Mouse (Mus musculus) embryo, embryonic 9.5 days (tissue): ENCODE data around the gene Tgif2lx1.
"Not testable (repeated sequence)": the region's sequence is repeated elsewhere in the genome, so short reads cannot be mapped to it uniquely, and the experiment has no call there.

Experiments used
- DNase-seq: peaks from one replicate; pipeline ENCODE4 v3.0.0-alpha.2; 2017; ENCODE audit errors: extremely low spot score

Gene Tgif2lx1

GRCm38 (mm10) chrX:118480637-118481036 is at the start of gene Tgif2lx1:
Gene Tgif2lx1, minus strand, starts transcription at chrX:118480737.
- not testable (repeated sequence) for DNase-seq
